Mouse (Mus musculus) cortical plate, adult 2 months (tissue): Measurements from ENCODE around the gene Rassf3.

Source experiments
- CTCF ChIP-seq: fragments of 200-500 bp; IDR thresholded peaks from 2 replicates; pipeline ENCODE4 v1.5.1; 2011; ENCODE audit warnings: mild to moderate bottlenecking, control low read depth, low read length; ENCODE audit not compliant: insufficient read depth; ENCODE audit errors: extremely low read depth
- POLR2A ChIP-seq: fragments of 200-500 bp; IDR thresholded peaks from 2 replicates; pipeline ENCODE4 v1.6.1; 2011; ENCODE audit warnings: mild to moderate bottlenecking, low read length, control low read depth; ENCODE audit not compliant: insufficient read depth; ENCODE audit errors: extremely low read depth

GRCm38 (mm10) chr10:121363201-121363600, 112.9 kb downstream of the Rassf3 start:
- TF ChIP-seq POLR2A (no peak), CTCF (no peak)
